Mouse (Mus musculus): ENCODE measurements around the gene Zp3r. TPM values are rescaled to one million over a fixed set of nuclear protein-coding genes. Genes with fewer than 3 reads are reported as not detected.

Gene Zp3r
- polyA plus RNA-seq, 1 experiment from 2014 or later = not detected

DNA sequence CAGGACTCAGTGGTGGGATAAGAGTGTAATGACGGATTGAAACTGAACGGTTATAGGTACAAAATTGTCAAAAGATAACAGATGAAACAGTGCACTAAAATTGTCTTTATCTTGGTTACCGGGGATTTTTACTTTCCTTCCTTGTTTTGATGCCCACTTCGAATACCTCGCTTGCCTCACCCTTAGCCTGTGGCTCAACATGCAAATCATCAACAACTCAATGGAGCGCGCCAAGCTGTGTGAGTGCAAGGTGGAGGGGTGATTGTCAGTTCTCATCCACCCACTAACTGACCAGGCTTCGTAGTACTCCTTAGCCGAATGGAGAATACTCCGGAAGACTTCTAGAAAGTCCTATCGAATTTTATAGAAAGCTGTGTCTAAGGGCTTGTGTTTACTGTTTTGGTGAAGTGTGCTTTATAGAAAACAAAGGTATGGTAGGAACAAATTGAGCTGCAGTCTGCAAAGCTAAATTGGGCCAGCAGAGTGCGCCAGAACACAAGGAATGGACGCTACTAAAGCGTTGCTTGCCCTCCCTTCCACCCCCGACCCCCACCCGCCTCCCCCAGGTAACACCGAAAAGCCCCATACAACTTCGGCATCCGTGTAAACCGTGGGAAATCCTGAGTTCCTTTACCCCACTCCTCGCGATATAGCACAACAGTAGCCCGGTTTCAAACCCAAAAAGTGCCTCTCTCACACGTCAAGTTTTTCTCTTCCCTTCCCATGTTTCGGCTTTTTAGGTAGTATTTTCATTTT, 81.6 kb downstream of the Zp3r start:
- Histone ChIP-seq H3K36me3 (ENCODE audit: control insufficient read depth, insufficient read depth, low read length) (no peaks in the 10 kb centered on the region), H3K4me3 (ENCODE audit: low read depth, low read length) (peak overlapping the region; percentile 36), H3K4me2 (peak overlapping the region; percentile 67), H3K9ac (ENCODE audit: low read depth, low read length) (peak overlapping the region; percentile 60; the same call in 1 of the 2 replicates), H3K9me3 (replicated peaks; ENCODE audit: control insufficient read depth, low read length) (no peaks in the 10 kb centered on the region), H3K4me1 (ENCODE audit: control insufficient read depth, insufficient read depth, low read length) (peaks cover 6% of the 10 kb centered on the region; the same call in 1 of the 2 replicates), H3K27ac (ENCODE audit: low read depth, low read length) (no peak overlapping the region), H3K27me3 (ENCODE audit: control insufficient read depth, insufficient read depth, low read length) (no peaks in the 10 kb centered on the region)
- ATAC-seq (replicated peaks; ENCODE audit: insufficient number of reproducible peaks, low FRiP score, low TSS enrichment) = no peak
- 20% methylated on average over 25 of the region's 25 CpGs for WGBS (ENCODE audit: insufficient replicate concordance)

Other genes starting within 250 kb of the Zp3r start
- not detected in 2 replicates for gene Cd55b, start 206.6 kb downstream of the Zp3r start, polyA plus RNA-seq (2014; fragmentation: Nextera tagmentation; extraction: Ambion mirVana)
- gene Cd55, start 166.9 kb downstream of the Zp3r start, polyA plus RNA-seq (2014; fragmentation: Nextera tagmentation; extraction: Ambion mirVana) = 12.5 and 16.5 TPM in 2 replicates
- not detected in 2 replicates for gene C4bp, start 32.0 kb upstream of the Zp3r start, polyA plus RNA-seq (2014; fragmentation: Nextera tagmentation; extraction: Ambion mirVana)
- gene Gm29427, start 86.2 kb upstream of the Zp3r start, polyA plus RNA-seq (2014; fragmentation: Nextera tagmentation; extraction: Ambion mirVana) = not detected in 2 replicates
- 6.5 and 11.1 TPM in 2 replicates for gene Yod1, start 87.7 kb upstream of the Zp3r start, polyA plus RNA-seq (2014; fragmentation: Nextera tagmentation; extraction: Ambion mirVana)
- gene Pfkfb2, start 99.6 kb upstream of the Zp3r start, polyA plus RNA-seq (2014; fragmentation: Nextera tagmentation; extraction: Ambion mirVana) = 4.8 and 5.4 TPM in 2 replicates
- gene AA986860, start 102.4 kb upstream of the Zp3r start, polyA plus RNA-seq (2014; fragmentation: Nextera tagmentation; extraction: Ambion mirVana) = 0.69 and 1.2 TPM in 2 replicates
- 0.09 TPM in 1 of 2 replicates, not detected in the other for gene Fcamr, start 171.3 kb upstream of the Zp3r start, polyA plus RNA-seq (2014; fragmentation: Nextera tagmentation; extraction: Ambion mirVana)
- not detected in 2 replicates for gene Pigr, start 197.1 kb upstream of the Zp3r start, polyA plus RNA-seq (2014; fragmentation: Nextera tagmentation; extraction: Ambion mirVana)
- 1.6 and 2.2 TPM in 2 replicates for gene Fcmr, start 236.0 kb upstream of the Zp3r start, polyA plus RNA-seq (2014; fragmentation: Nextera tagmentation; extraction: Ambion mirVana)